Mouse (Mus musculus) cerebellum, adult 11 months (tissue): ENCODE results near the gene Hist2h2aa1.
"Not testable (repeated sequence)": the region's sequence is repeated elsewhere in the genome, so short reads cannot be mapped to it uniquely, and the experiment has no call there.

Source experiments
- DNase-seq: peaks from one replicate; pipeline ENCODE4 v3.0.0; 2022

The Hist2h2aa1 gene

DNA sequence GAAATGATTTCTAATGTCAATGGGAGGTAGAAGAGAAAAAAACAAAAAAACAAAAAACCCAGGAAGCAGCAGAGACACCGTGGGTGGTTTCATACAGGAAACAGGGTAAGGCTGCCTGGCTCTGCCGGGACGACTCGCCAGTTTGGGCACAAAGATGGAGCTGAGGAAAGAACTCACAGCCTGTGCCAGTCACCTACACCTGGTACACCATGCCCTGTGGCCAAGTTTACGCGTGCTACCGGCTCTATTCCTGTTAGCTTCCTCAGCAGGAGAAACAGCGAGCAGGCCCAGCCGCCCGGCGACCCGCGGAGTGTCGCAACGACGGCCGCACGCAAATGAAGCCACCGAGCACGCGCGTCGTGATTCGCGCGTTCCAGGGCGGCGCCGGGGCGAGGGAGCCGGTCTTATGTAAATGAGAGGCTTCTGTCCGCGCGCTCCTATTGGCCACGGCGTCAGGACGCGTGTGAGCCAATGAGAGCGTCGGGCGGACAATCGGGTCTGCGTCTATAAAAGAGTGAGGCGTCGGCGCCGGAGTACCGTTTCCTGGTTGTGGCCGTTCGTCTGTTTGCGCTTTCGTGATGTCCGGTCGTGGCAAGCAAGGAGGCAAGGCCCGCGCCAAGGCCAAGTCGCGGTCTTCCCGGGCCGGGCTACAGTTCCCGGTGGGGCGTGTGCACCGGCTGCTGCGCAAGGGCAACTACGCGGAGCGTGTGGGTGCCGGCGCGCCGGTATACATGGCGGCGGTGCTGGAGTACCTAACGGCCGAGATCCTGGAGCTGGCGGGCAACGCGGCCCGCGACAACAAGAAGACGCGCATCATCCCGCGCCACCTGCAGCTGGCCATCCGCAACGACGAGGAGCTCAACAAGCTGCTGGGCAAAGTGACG, at the start of gene Hist2h2aa1:
Gene Hist2h2aa1, plus strand, starts transcription at position 495 of the 884 bp plus-strand sequence.
- peak; percentile 87 for DNase-seq

- DNase-seq: no peak
Observed at GRCm38 (mm10) chr3:96195616-96196313, 49.5 kb upstream of the Hist2h2aa1 start.

- DNase-seq: no peak
Observed at GRCm38 (mm10) chr3:96196437-96197128, 48.7 kb upstream of the Hist2h2aa1 start.

- peak; percentile 87 for DNase-seq
Observed at GRCm38 (mm10) chr3:96197129-96197749, 48.1 kb upstream of the Hist2h2aa1 start.

DNA sequence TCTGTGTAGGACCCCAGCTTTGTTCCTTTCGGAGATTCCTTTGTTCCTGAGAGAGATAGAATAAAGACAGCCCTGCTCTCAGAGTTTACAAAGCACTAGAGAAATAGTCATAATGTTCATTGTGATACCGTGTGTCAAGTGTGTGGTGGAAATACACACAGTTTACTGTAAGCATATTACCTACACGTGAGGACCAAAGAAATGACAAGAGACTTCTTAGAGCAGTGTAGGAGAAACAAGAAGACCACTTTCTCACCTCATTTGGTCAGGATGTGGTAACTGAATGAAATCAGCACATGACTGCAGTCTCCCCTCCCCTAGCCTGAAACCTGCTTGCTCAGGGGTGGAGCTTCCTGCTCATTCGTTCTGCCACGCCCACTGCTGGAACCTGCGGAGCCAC, 47.1 kb upstream of the Hist2h2aa1 start:
- DNase-seq: no peak

- not testable (repeated sequence) for DNase-seq
Observed at GRCm38 (mm10) chr3:96198601-96199251, 46.6 kb upstream of the Hist2h2aa1 start.

GRCm38 (mm10) chr3:96199731-96200130, 45.6 kb upstream of the Hist2h2aa1 start:
- DNase-seq: no peak

DNA sequence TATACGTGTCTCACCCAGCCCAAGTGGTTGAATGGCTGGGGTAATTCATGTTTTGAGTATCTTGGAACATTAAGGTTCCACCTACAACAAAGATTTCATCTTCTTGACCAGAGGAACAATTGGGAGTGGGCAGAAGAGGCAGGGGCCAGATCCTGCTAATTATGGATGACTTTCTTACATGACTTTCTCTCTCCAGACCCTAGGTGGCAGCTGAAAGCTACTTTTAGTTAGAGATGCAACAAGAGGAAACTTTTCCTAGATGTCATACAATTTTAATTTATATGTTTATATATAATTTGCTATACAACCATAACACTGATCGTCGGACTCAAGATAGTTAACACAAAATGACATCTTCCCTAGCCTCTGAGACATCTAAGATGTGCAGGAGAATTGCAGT, 37.5 kb upstream of the Hist2h2aa1 start:
- no peak for DNase-seq

- DNase-seq: no peak
Observed at GRCm38 (mm10) chr3:96209242-96209641, 36.1 kb upstream of the Hist2h2aa1 start.

GRCm38 (mm10) chr3:96219191-96219641, 26.1 kb upstream of the Hist2h2aa1 start:
- DNase-seq: peak; percentile 32

DNA sequence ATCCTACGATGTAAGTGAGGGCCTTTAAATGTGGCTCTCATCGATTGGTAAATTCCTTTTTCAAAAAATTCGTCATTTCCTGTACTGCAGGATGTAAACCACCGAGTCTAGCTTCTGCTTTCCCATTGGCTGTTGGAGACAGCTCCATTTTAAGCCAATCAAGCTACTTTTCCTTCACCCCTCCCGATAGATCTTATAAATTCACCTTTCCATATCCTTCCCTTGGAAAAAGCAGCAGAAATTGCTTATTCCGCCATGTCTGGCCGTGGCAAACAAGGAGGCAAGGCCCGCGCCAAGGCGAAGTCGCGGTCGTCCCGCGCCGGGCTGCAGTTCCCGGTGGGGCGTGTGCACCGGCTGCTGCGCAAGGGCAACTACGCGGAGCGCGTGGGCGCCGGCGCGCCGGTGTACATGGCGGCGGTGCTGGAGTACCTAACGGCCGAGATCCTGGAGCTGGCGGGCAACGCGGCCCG, 25.6 kb upstream of the Hist2h2aa1 start, which contains the start of the genes Bola1 and Hist2h2ab:
Gene Bola1, minus strand, starts transcription at position 49 of the 470 bp plus-strand sequence.
Gene Hist2h2ab, plus strand, starts transcription at position 205 of the 470 bp plus-strand sequence.
- peak; percentile 71 for DNase-seq

DNA sequence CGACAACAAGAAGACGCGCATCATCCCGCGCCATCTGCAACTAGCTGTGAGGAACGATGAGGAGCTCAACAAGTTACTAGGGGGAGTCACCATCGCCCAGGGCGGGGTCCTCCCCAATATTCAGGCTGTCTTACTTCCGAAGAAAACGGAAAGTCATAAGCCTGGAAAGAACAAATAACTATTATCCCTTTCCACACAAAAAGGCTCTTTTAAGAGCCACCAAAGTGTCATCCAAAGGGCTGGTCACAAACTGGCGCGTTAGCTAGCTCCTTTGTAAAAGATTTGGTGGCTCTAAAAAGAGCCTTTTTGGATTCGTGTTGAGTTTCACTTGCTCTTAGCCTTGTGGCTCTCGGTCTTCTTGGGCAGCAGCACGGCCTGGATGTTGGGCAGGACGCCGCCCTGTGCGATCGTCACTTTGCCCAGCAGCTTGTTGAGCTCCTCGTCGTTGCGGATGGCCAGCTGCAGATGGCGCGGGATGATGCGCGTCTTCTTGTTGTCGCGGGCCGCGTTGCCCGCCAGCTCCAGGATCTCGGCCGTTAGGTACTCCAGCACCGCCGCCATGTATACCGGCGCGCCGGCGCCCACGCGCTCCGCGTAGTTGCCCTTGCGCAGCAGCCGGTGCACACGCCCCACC, 25.0 kb upstream of the Hist2h2aa1 start:
- not testable (repeated sequence) for DNase-seq

GRCm38 (mm10) chr3:96220765-96221639, 24.3 kb upstream of the Hist2h2aa1 start, which contains the start of the genes Hist2h2ac and Hist2h2be:
Gene Hist2h2ac (minus strand): TSS chr3:96220880.
Gene Hist2h2be (plus strand): TSS chr3:96221119.
- DNase-seq: peak; percentile 84

DNA sequence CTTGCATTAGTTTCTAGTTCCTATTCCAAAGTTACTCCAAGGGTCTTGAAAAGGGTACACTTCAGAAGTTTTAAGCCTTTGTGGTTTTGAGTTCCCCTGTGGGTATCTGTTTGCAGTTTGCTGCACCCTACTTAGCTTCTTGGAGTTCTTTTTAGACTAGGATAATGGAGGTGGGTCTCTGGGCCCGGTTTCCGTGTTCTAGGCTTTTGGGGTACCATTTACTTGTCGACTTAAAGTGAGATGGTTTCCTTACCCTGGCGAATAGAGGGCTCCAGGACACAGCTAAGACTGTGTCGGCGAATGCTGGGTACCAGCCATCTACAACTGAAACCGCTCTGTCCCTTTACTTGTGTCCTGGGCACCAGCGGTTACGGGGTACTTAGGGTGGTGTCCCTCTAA, 23.7 kb upstream of the Hist2h2aa1 start:
- DNase-seq: no peak

GRCm38 (mm10) chr3:96222774-96223173, 22.5 kb upstream of the Hist2h2aa1 start:
- no peak for DNase-seq

DNA sequence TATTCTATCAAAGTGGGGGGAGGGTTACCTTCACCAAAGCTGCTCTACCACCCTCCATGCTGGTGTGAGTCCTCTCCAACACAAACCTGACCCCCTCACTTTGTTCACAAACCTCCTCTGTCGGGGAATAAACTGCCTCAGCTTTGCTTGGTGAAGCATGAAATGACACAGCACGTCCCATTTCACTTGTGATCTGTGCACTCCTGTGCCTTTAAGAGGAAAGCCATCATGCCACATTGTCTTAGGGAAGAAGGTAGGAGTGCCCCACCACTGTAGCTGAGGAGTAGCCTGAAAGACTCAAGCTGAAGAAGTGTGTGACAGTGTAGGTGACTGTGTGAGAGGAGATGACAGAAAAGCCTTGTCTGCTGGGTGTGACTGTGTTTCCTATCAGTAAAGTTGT, 19.9 kb upstream of the Hist2h2aa1 start:
- DNase-seq: no peak

DNA sequence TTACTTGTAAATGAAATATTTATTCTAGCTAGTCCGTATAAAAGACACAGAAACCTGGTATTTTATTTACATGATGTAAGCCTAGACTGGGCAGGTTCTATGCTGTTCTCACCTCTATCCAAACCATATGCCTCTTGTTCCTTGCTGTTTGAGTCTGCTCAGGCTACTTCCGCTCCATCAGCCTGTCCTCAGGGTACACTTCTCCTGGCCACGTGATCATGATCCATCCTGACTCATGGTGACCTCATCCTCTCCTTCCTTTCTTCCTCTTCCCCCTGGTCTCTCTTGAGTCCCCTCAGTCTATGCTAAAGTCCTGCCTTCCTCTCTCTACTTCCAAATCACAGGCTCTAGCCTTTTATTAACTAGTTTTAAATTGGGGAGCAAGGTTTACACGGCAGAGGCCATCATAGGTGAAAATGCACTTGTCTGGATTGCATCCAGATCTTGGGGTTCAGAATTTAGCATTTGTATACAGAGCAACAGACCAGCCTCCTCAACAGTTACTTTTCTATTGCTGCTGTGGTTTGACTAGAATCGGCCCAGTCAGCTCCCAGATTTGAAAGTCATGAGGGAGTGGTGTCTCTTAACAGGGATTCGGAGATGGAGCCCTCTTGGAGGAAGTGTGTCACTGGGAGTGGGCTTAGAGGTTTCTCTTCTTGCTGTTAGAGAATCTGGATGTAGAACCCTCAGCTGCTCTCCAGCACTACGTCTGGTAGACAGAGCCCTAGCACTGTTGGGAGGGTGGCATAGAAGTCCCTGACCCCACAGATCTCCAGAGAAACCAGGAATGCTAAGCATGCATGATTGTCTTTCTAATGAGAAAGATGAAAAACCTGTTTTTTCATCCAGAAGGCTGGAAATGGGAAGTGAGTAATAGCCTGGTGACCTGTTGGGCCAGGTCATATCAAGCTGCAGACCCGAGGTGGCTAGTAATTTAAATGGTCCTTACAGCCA, 18.3 kb upstream of the Hist2h2aa1 start:
- no peak for DNase-seq

GRCm38 (mm10) chr3:96228828-96229227, 16.5 kb upstream of the Hist2h2aa1 start:
- no peak for DNase-seq

- no peak for DNase-seq
Observed at GRCm38 (mm10) chr3:96230404-96230803, 14.9 kb upstream of the Hist2h2aa1 start.
